Mouse (Mus musculus) bone marrow macrophage, adult 2 months (primary cell): ENCODE results near the gene Abl2. TPM values are rescaled to one million over a fixed set of nuclear protein-coding genes. Genes with fewer than 3 reads are reported as not detected.

Experiments used
- H3K27ac ChIP-seq: 2 replicates; pipeline ENCODE4 v1.5.1; 2012; ENCODE audit warnings: low read depth, low read length; ENCODE audit not compliant: insufficient read depth
- H3K4me1 ChIP-seq: 2 replicates; pipeline ENCODE4 v1.6.1; 2012; ENCODE audit warnings: low read length; ENCODE audit not compliant: control insufficient read depth, insufficient read depth
- H3K4me3 ChIP-seq: 2 replicates; pipeline ENCODE4 v1.5.1; 2012; ENCODE audit warnings: mild to moderate bottlenecking, low read length, moderate library complexity; ENCODE audit not compliant: insufficient read depth
- CTCF ChIP-seq: IDR thresholded peaks from 2 replicates; pipeline ENCODE4 v1.5.1; 2012; ENCODE audit warnings: low read depth, mild to moderate bottlenecking, low read length, moderate library complexity
- POLR2A ChIP-seq: IDR thresholded peaks from 2 replicates; pipeline ENCODE4 v1.6.1; 2012; ENCODE audit warnings: mild to moderate bottlenecking, low read depth, low read length, borderline replicate concordance
- polyA plus RNA-seq: library from polyadenylated mRNA; stranded (reverse); fragments of >200 nt; gene quantifications from 2 replicates; pipeline ENCODE4 v1.2.4, GENCODE M21; 2012; ENCODE audit not compliant: missing spikeins, insufficient read depth, insufficient read length

Gene Abl2
- polyA plus RNA-seq, 1 experiment = 16.3 TPM

DNA sequence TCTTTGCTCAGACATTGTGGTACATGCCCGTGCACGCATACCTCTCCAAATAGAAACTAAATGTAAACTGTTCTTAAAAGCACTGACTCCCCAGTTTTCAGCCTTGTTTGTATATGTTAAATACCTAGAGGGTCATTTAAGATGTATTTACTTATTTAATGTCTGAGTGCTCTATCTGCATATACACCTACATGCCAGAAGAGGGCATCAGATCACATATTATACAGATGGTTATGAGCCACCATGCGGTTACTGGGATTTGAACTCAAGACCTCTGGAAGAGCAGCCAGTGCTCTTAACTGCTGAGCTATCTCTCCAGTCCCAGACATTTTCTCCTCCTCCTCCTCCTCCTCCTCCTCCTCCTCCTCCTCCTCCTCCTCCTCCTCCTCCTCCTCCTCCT, 20.2 kb upstream of the Abl2 start:
- no peak overlapping the region for H3K27ac ChIP-seq
- H3K4me3 ChIP-seq = no peak overlapping the region
- peaks cover 11% of the 10 kb centered on the region for H3K4me1 ChIP-seq
- no peak for TF ChIP-seq POLR2A
- no peak for TF ChIP-seq CTCF

DNA sequence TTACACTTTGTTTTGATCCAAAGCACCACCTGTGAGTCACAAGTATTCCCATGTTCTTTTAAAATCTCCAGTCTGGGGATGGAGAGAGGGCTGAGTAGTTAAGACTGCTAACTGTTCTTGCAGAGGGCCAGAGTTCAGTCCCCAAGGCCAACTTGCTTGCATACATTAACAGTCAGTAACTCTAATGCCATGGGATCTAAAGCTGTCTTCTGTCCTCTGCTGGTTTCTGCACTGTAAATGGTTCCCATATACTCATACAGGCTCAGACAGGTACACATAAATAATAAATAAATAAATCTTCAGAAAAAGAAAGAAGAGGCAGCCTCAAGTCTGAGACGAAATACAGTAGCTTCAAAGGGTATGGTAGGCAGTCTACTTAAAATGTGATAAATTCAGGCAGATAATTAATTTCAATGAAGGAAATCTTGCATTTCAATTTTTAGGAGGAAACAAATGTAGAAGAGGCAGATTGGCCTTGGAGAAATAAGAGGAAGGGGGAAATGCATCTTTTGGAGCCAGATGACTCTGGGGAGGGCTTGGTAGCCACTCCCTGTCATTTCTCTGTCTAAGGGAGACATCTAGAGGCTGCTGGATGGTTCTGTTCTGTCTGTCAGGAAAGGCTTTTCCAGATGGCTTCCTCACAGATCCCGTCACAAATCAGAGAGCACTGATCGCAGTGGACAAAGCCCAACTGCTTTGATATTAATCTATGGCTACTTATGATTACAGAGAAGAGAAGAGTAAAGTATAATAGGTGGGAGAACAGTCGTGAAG, 18.6 kb upstream of the Abl2 start:
- Histone ChIP-seq H3K4me3 (no peak overlapping the region), H3K4me1 (peaks cover 8% of the 10 kb centered on the region), H3K27ac (no peak overlapping the region)
- no peak for TF ChIP-seq POLR2A
- no peak for TF ChIP-seq CTCF

DNA sequence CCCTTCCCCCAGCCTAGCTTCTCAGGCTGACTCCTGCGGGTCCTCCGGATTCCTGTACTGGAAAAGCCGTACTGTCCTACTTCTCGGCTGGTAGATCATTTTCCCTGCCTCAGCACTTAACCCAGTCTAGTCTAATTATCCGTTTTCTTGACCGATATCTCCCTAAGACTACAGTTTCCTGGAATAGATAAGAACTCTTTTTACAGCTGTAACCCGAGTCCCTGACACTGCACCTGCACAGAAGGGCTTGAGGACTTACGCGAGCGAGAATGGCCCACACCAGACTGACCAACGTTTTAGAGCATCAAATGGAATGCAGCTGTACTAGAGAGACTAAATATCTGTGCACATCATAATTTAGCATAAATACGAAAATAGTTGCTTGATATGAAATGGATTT, 14.6 kb upstream of the Abl2 start:
- no peaks in the 10 kb centered on the region for H3K4me1 ChIP-seq
- TF ChIP-seq CTCF (no peak), POLR2A (no peak)
- H3K27ac ChIP-seq = no peak overlapping the region

GRCm38 (mm10) chr1:156558950-156559640, 509 bp downstream of the Abl2 start:
- H3K27ac ChIP-seq = peak overlapping the region; percentile 11; the same call in 1 of the 2 replicates
- TF ChIP-seq CTCF (no peak), POLR2A (no peak)
- peak overlapping the region; percentile 83 for H3K4me3 ChIP-seq
- H3K4me1 ChIP-seq = peaks cover 12% of the 10 kb centered on the region

More for the DNA sequence above, 14.6 kb upstream of the Abl2 start:
- H3K4me3 ChIP-seq = no peak overlapping the region

GRCm38 (mm10) chr1:156559641-156560020, 1.0 kb downstream of the Abl2 start:
- Histone ChIP-seq H3K4me3 (peak overlapping the region; percentile 83), H3K4me1 (peaks cover 12% of the 10 kb centered on the region), H3K27ac (peak overlapping the region; percentile 11; the same call in 1 of the 2 replicates)
- TF ChIP-seq CTCF (no peak), POLR2A (no peak)

- Histone ChIP-seq H3K27ac (peak overlapping the region; percentile 46), H3K4me1 (peaks cover 12% of the 10 kb centered on the region), H3K4me3 (no peak overlapping the region)
- TF ChIP-seq POLR2A (no peak), CTCF (no peak)
Observed at GRCm38 (mm10) chr1:156560500-156560899, 1.9 kb downstream of the Abl2 start.

DNA sequence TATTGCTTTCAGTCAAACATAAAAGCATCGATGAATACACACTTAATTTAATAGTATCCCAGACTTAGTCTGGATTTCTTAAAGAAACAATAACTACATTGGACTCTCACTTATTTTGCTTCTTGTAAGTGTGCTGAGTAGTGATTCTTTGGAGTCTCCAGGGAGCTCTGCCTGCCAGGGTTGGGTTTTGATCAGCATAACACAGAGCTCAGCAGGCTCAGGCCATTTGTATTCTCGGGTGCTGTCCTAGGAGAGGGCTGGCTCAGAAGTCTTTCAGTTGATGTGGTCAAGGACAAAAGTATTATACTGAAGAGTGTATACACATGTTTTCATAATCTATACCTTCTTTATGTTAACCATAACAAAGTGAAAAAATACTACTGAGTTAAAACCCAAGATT, 6.7 kb downstream of the Abl2 start:
- H3K4me1 ChIP-seq = peaks cover 8% of the 10 kb centered on the region

GRCm38 (mm10) chr1:156566132-156566531, 7.5 kb downstream of the Abl2 start:
- H3K4me3 ChIP-seq = no peak overlapping the region
- no peak for TF ChIP-seq POLR2A
- TF ChIP-seq CTCF = peak; percentile 33; the same call in 1 of the 2 replicates
- no peak overlapping the region for H3K27ac ChIP-seq
- H3K4me1 ChIP-seq = peaks cover 8% of the 10 kb centered on the region

More for the DNA sequence above, 6.7 kb downstream of the Abl2 start:
- TF ChIP-seq POLR2A (no peak), CTCF (no peak)
- Histone ChIP-seq H3K4me3 (no peak overlapping the region), H3K27ac (no peak overlapping the region)

DNA sequence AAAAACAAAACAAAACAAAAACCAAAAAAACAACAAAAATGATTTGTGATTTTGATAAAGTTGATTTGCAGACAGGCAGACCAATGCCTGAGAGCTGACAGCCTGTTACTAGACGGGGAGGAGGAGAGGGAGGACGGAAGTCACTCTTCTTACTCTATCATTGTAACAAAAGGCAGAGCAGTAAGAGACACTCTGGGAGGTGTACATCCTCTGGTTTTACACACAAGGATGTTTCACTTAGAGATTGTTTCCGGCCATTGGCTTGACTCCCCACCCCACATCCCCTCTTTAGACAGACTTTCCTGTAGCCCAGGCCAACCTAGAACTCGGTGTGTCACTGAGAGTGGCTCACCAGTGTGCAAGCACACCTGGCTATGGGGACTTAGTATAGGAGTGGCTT, 11.0 kb downstream of the Abl2 start:
- TF ChIP-seq CTCF = no peak
- no peak for TF ChIP-seq POLR2A
- Histone ChIP-seq H3K27ac (no peak overlapping the region), H3K4me3 (no peak overlapping the region), H3K4me1 (peaks cover 19% of the 10 kb centered on the region)

- no peak overlapping the region for H3K27ac ChIP-seq
- no peak for TF ChIP-seq POLR2A
- TF ChIP-seq CTCF = no peak
Observed at GRCm38 (mm10) chr1:156572952-156573351, 14.4 kb downstream of the Abl2 start.

GRCm38 (mm10) chr1:156581149-156581548, 22.6 kb downstream of the Abl2 start:
- TF ChIP-seq POLR2A = no peak
- no peak for TF ChIP-seq CTCF
- Histone ChIP-seq H3K4me1 (peaks cover 4% of the 10 kb centered on the region; the same call in 1 of the 2 replicates), H3K4me3 (no peak overlapping the region), H3K27ac (no peak overlapping the region)

More at GRCm38 (mm10) chr1:156572952-156573351, 14.4 kb downstream of the Abl2 start:
- H3K4me1 ChIP-seq = peaks cover 26% of the 10 kb centered on the region
- H3K4me3 ChIP-seq = no peak overlapping the region
